Mouse (Mus musculus): ENCODE measurements at regions not wholly inside any gene's neighbourhood (a gene's known extent, or its start where the extent isn't known, plus 50 kb on each side); places are given as distances from the start of the nearest gene placed in this dataset.

- TF ChIP-seq CTCF (IDR thresholded peaks at IDR 0.05; ENCODE audit: control insufficient read depth, insufficient read depth, insufficient replicate concordance, low read depth, low read length) (no peak), POLR2A (IDR thresholded peaks at IDR 0.05; ENCODE audit: control insufficient read depth, low read depth, low read length) (no peak)
Observed at GRCm38 (mm10) chr5:4633763-4634162, 124.1 kb downstream of the Fzd1 start.
